Mouse (Mus musculus): ENCODE measurements around the gene Gm17622. TPM values are rescaled to one million over a fixed set of nuclear protein-coding genes. Genes with fewer than 3 reads are reported as not detected.

The Gm17622 gene
- polyA plus RNA-seq, 1 experiment from 2014 or later: not detected

GRCm38 (mm10) chr13:96517335-96517734, 26.8 kb downstream of the Gm17622 start:
- Histone ChIP-seq H3K4me3 (replicated peaks; ENCODE audit: low read length) (no peak overlapping the region), H3K9me3 (ENCODE audit: control insufficient read depth, low read length) (no peaks in the 10 kb centered on the region), H3K27ac (no peak overlapping the region), H3K4me1 (replicated peaks; ENCODE audit: control insufficient read depth, insufficient read depth, low read length) (no peaks in the 10 kb centered on the region), H3K4me2 (replicated peaks) (no peak overlapping the region), H3K36me3 (replicated peaks; ENCODE audit: control insufficient read depth, insufficient read depth) (no peaks in the 10 kb centered on the region; the same call in 1 of the 2 replicates), H3K27me3 (ENCODE audit: control insufficient read depth, insufficient read depth, low read length) (no peaks in the 10 kb centered on the region), H3K9ac (no peak overlapping the region)
- 89% methylated on average over 2 of the region's 2 CpGs for WGBS
- DNase-seq (ENCODE audit: low spot score) (no peak), ATAC-seq (ENCODE audit: low FRiP score) (no peak)

- H3K36me3 ChIP-seq (replicated peaks; ENCODE audit: control insufficient read depth, insufficient read depth): no peaks in the 10 kb centered on the region; the same call in 1 of the 2 replicates
- no peaks in the 10 kb centered on the region for H3K9me3 ChIP-seq (ENCODE audit: control insufficient read depth, low read length)
- H3K9ac ChIP-seq: no peak overlapping the region
- H3K27ac ChIP-seq: no peak overlapping the region
- 91% methylated on average over 3 of the region's 3 CpGs for WGBS
- H3K4me1 ChIP-seq (replicated peaks; ENCODE audit: control insufficient read depth, insufficient read depth, low read length): no peaks in the 10 kb centered on the region
- H3K4me3 ChIP-seq (replicated peaks; ENCODE audit: low read length): no peak overlapping the region
- H3K27me3 ChIP-seq (ENCODE audit: control insufficient read depth, insufficient read depth, low read length): no peaks in the 10 kb centered on the region
- no peak for DNase-seq (ENCODE audit: low spot score)
- no peak overlapping the region for H3K4me2 ChIP-seq (replicated peaks)
- no peak for ATAC-seq (ENCODE audit: low FRiP score)
These were observed 30.8 kb downstream of the Gm17622 start for GRCm38 (mm10) chr13:96521294-96521693.

- H3K9ac ChIP-seq: no peak overlapping the region
- H3K9me3 ChIP-seq (ENCODE audit: control insufficient read depth, low read length): peaks cover 7% of the 10 kb centered on the region; the same call in 1 of the 2 replicates
- no peaks in the 10 kb centered on the region for H3K4me1 ChIP-seq (replicated peaks; ENCODE audit: control insufficient read depth, insufficient read depth, low read length)
- H3K4me2 ChIP-seq (replicated peaks): no peak overlapping the region
- DNase-seq (ENCODE audit: low spot score) (no peak), ATAC-seq (ENCODE audit: low FRiP score) (no peak)
- no peaks in the 10 kb centered on the region for H3K36me3 ChIP-seq (replicated peaks; ENCODE audit: control insufficient read depth, insufficient read depth)
- H3K27me3 ChIP-seq (ENCODE audit: control insufficient read depth, insufficient read depth, low read length): no peaks in the 10 kb centered on the region
- 96% methylated on average over 3 of the region's 3 CpGs for WGBS
- no peak overlapping the region for H3K27ac ChIP-seq
- H3K4me3 ChIP-seq (replicated peaks; ENCODE audit: low read length): no peak overlapping the region
These were observed 36.5 kb downstream of the Gm17622 start for GRCm38 (mm10) chr13:96527022-96527421.

- DNase-seq (ENCODE audit: low spot score): no peak
- H3K36me3 ChIP-seq (replicated peaks; ENCODE audit: control insufficient read depth, insufficient read depth): no peaks in the 10 kb centered on the region
- 93% methylated on average over 11 of the region's 11 CpGs for WGBS
These were observed 37.3 kb downstream of the Gm17622 start for GRCm38 (mm10) chr13:96527856-96528255.

GRCm38 (mm10) chr13:96528776-96529175, 38.2 kb downstream of the Gm17622 start:
- Histone ChIP-seq H3K4me1 (replicated peaks; ENCODE audit: control insufficient read depth, insufficient read depth, low read length) (no peaks in the 10 kb centered on the region), H3K36me3 (replicated peaks; ENCODE audit: control insufficient read depth, insufficient read depth) (no peaks in the 10 kb centered on the region), H3K27ac (no peak overlapping the region), H3K4me3 (replicated peaks; ENCODE audit: low read length) (no peak overlapping the region), H3K9ac (no peak overlapping the region), H3K27me3 (ENCODE audit: control insufficient read depth, insufficient read depth, low read length) (no peaks in the 10 kb centered on the region), H3K9me3 (ENCODE audit: control insufficient read depth, low read length) (peaks cover 7% of the 10 kb centered on the region; the same call in 1 of the 2 replicates), H3K4me2 (replicated peaks) (no peak overlapping the region)
- 95% methylated on average over 3 of the region's 3 CpGs for WGBS
- DNase-seq (ENCODE audit: low spot score) (no peak), ATAC-seq (ENCODE audit: low FRiP score) (no peak)

More at GRCm38 (mm10) chr13:96527856-96528255, 37.3 kb downstream of the Gm17622 start:
- Histone ChIP-seq H3K9me3 (ENCODE audit: control insufficient read depth, low read length) (peaks cover 7% of the 10 kb centered on the region; the same call in 1 of the 2 replicates), H3K27me3 (ENCODE audit: control insufficient read depth, insufficient read depth, low read length) (no peaks in the 10 kb centered on the region), H3K4me2 (replicated peaks) (no peak overlapping the region), H3K4me1 (replicated peaks; ENCODE audit: control insufficient read depth, insufficient read depth, low read length) (no peaks in the 10 kb centered on the region), H3K27ac (no peak overlapping the region), H3K4me3 (replicated peaks; ENCODE audit: low read length) (no peak overlapping the region), H3K9ac (no peak overlapping the region)
- ATAC-seq (ENCODE audit: low FRiP score): no peak

GRCm38 (mm10) chr13:96529542-96529941, 39.0 kb downstream of the Gm17622 start:
- Histone ChIP-seq H3K27ac (no peak overlapping the region), H3K4me3 (replicated peaks; ENCODE audit: low read length) (no peak overlapping the region), H3K4me1 (replicated peaks; ENCODE audit: control insufficient read depth, insufficient read depth, low read length) (no peaks in the 10 kb centered on the region), H3K9ac (no peak overlapping the region), H3K36me3 (replicated peaks; ENCODE audit: control insufficient read depth, insufficient read depth) (no peaks in the 10 kb centered on the region), H3K27me3 (ENCODE audit: control insufficient read depth, insufficient read depth, low read length) (no peaks in the 10 kb centered on the region), H3K4me2 (replicated peaks) (no peak overlapping the region), H3K9me3 (ENCODE audit: control insufficient read depth, low read length) (peaks cover 7% of the 10 kb centered on the region; the same call in 1 of the 2 replicates)
- no peak for DNase-seq (ENCODE audit: low spot score)
- WGBS: 95% methylated on average over 3 of the region's 3 CpGs
- ATAC-seq (ENCODE audit: low FRiP score): no peak

GRCm38 (mm10) chr13:96530064-96530463, 39.5 kb downstream of the Gm17622 start:
- H3K4me2 ChIP-seq (replicated peaks): no peak overlapping the region
- H3K36me3 ChIP-seq (replicated peaks; ENCODE audit: control insufficient read depth, insufficient read depth): no peaks in the 10 kb centered on the region
- ATAC-seq (ENCODE audit: low FRiP score) (no peak), DNase-seq (ENCODE audit: low spot score) (no peak)
- no peak overlapping the region for H3K9ac ChIP-seq
- H3K27ac ChIP-seq: no peak overlapping the region
- H3K4me1 ChIP-seq (replicated peaks; ENCODE audit: control insufficient read depth, insufficient read depth, low read length): no peaks in the 10 kb centered on the region
- H3K4me3 ChIP-seq (replicated peaks; ENCODE audit: low read length): no peak overlapping the region
- H3K9me3 ChIP-seq (ENCODE audit: control insufficient read depth, low read length): peaks cover 7% of the 10 kb centered on the region; the same call in 1 of the 2 replicates
- WGBS: 97% methylated on average over 9 of the region's 9 CpGs
- H3K27me3 ChIP-seq (ENCODE audit: control insufficient read depth, insufficient read depth, low read length): no peaks in the 10 kb centered on the region

GRCm38 (mm10) chr13:96532176-96532575, 41.6 kb downstream of the Gm17622 start:
- H3K4me2 ChIP-seq (replicated peaks): no peak overlapping the region
- H3K27ac ChIP-seq: no peak overlapping the region
- no peaks in the 10 kb centered on the region for H3K36me3 ChIP-seq (replicated peaks; ENCODE audit: control insufficient read depth, insufficient read depth)
- H3K27me3 ChIP-seq (ENCODE audit: control insufficient read depth, insufficient read depth, low read length): no peaks in the 10 kb centered on the region
- H3K4me1 ChIP-seq (replicated peaks; ENCODE audit: control insufficient read depth, insufficient read depth, low read length): no peaks in the 10 kb centered on the region
- peaks cover 7% of the 10 kb centered on the region; the same call in 1 of the 2 replicates for H3K9me3 ChIP-seq (ENCODE audit: control insufficient read depth, low read length)
- DNase-seq (ENCODE audit: low spot score): no peak
- no peak overlapping the region for H3K9ac ChIP-seq
- 87% methylated on average over 6 of the region's 6 CpGs for WGBS
- H3K4me3 ChIP-seq (replicated peaks; ENCODE audit: low read length): no peak overlapping the region
- no peak for ATAC-seq (ENCODE audit: low FRiP score)

GRCm38 (mm10) chr13:96533742-96534141, 43.2 kb downstream of the Gm17622 start:
- Histone ChIP-seq H3K9ac (no peak overlapping the region), H3K4me3 (replicated peaks; ENCODE audit: low read length) (no peak overlapping the region), H3K27me3 (ENCODE audit: control insufficient read depth, insufficient read depth, low read length) (no peaks in the 10 kb centered on the region), H3K4me2 (replicated peaks) (no peak overlapping the region), H3K9me3 (ENCODE audit: control insufficient read depth, low read length) (peaks cover 6% of the 10 kb centered on the region; the same call in 1 of the 2 replicates), H3K27ac (no peak overlapping the region), H3K4me1 (replicated peaks; ENCODE audit: control insufficient read depth, insufficient read depth, low read length) (no peaks in the 10 kb centered on the region), H3K36me3 (replicated peaks; ENCODE audit: control insufficient read depth, insufficient read depth) (no peaks in the 10 kb centered on the region)
- 55% methylated on average over 2 of the region's 2 CpGs for WGBS
- DNase-seq (ENCODE audit: low spot score) (no peak), ATAC-seq (ENCODE audit: low FRiP score) (no peak)

Data from hindbrain, embryonic 14.5 days (tissue).